Mouse (Mus musculus) CH12.LX (cell line): ENCODE data around the gene Col7a1. TPM values are rescaled to one million over a fixed set of nuclear protein-coding genes. Genes with fewer than 3 reads are reported as not detected.

Experiments
- DNase-seq: peaks from one replicate; pipeline ENCODE4 v3.0.0-alpha.2; 2013; ENCODE audit errors: extremely low read depth
- H3K27ac ChIP-seq: 2 replicates; pipeline ENCODE4 v1.5.1; 2012; ENCODE audit warnings: low read depth, mild to moderate bottlenecking, control low read depth, moderate library complexity; ENCODE audit not compliant: insufficient read depth
- H3K27me3 ChIP-seq: replicated peaks from 2 replicates; pipeline ENCODE3; 2012; ENCODE audit warnings: inconsistent platforms
- H3K36me3 ChIP-seq, 2 experiments: replicated peaks in 1 of 2; 2 replicates each; pipeline versions ENCODE3 to v1.6.1; 2012; ENCODE audit warnings: inconsistent platforms in 1 of 2, low read length in 1 of 2, mild to moderate bottlenecking in 1 of 2, mixed read lengths in 1 of 2, moderate library complexity in 1 of 2; ENCODE audit not compliant: control insufficient read depth in 1 of 2, insufficient read depth in 1 of 2
- H3K4me1 ChIP-seq, 2 experiments: 2 replicates each; pipeline ENCODE4 v1.6.1; 2012; ENCODE audit warnings: inconsistent platforms in 1 of 2, moderate library complexity in 1 of 2; ENCODE audit not compliant: insufficient read depth in 2 of 2, control insufficient read depth in 1 of 2
- H3K4me2 ChIP-seq: 2 replicates; pipeline ENCODE4 v1.6.1; 2012; ENCODE audit warnings: low read depth, mild to moderate bottlenecking, control low read depth; ENCODE audit not compliant: poor library complexity, insufficient read depth, severe bottlenecking
- H3K4me3 ChIP-seq, 3 experiments: fragments of 150-350 bp in 1 of 3; sonication (generic) in 1 of 3; replicated peaks in 1 of 3; 2 replicates each; pipeline versions ENCODE3 to v1.5.1; 2011 to 2012; ENCODE audit warnings: low read depth in 2 of 3, low read length in 2 of 3, mild to moderate bottlenecking in 2 of 3, moderate library complexity in 2 of 3, control low read depth in 1 of 3, improper control_type of control experiment in 1 of 3, inconsistent platforms in 1 of 3, mixed read lengths in 1 of 3; ENCODE audit not compliant: poor library complexity in 1 of 3
- H3K79me2 ChIP-seq: replicated peaks from 2 replicates; pipeline ENCODE4 v1.6.1; 2012; ENCODE audit warnings: mild to moderate bottlenecking, moderate library complexity; ENCODE audit not compliant: control insufficient read depth, poor library complexity, insufficient read depth, severe bottlenecking; ENCODE audit errors: extremely low read depth
- H3K9ac ChIP-seq: 2 replicates; pipeline ENCODE4 v1.6.1; 2012; ENCODE audit warnings: low read depth, mild to moderate bottlenecking, control low read depth, moderate library complexity; ENCODE audit not compliant: insufficient read depth
- H3K9me3 ChIP-seq: replicated peaks from 2 replicates; pipeline ENCODE3; 2012; ENCODE audit warnings: low read length, inconsistent platforms, mixed read lengths
- BHLHE40 ChIP-seq: IDR thresholded peaks from 2 replicates; pipeline ENCODE4 v1.6.1; 2011; ENCODE audit warnings: mild to moderate bottlenecking, low read depth, low read length, improper control_type of control experiment
- CHD2 ChIP-seq: IDR thresholded peaks from 2 replicates; pipeline ENCODE4 v1.6.1; 2011; ENCODE audit warnings: low read length, improper control_type of control experiment
- E2F4 ChIP-seq: IDR thresholded peaks from 2 replicates; pipeline ENCODE4 v1.6.1; 2011; ENCODE audit warnings: low read depth, low read length, improper control_type of control experiment; ENCODE audit not compliant: insufficient replicate concordance
- ETS1 ChIP-seq: conservative IDR thresholded peaks from 2 replicates; pipeline ENCODE4 v1.6.1; 2012; ENCODE audit warnings: low read depth, mild to moderate bottlenecking, inconsistent platforms, low read length, improper control_type of control experiment, moderate library complexity
- HCFC1 ChIP-seq: IDR thresholded peaks from 2 replicates; pipeline ENCODE4 v1.6.1; 2012; ENCODE audit warnings: low read depth, mild to moderate bottlenecking, inconsistent platforms, low read length, improper control_type of control experiment
- IRF4 ChIP-seq: IDR thresholded peaks from 2 replicates; pipeline ENCODE4 v1.6.1; 2014; ENCODE audit warnings: low read depth, mild to moderate bottlenecking, inconsistent platforms, low read length, improper control_type of control experiment
- KAT2A ChIP-seq: IDR thresholded peaks from 2 replicates; pipeline ENCODE4 v1.6.1; 2012; ENCODE audit warnings: low read length, improper control_type of control experiment, inconsistent platforms; ENCODE audit not compliant: insufficient replicate concordance
- MAFK ChIP-seq: IDR thresholded peaks from 2 replicates; pipeline ENCODE4 v1.6.1; 2011; ENCODE audit warnings: low read length, improper control_type of control experiment; ENCODE audit not compliant: insufficient replicate concordance
- MAX ChIP-seq: IDR thresholded peaks from 2 replicates; pipeline ENCODE4 v1.6.1; 2011; ENCODE audit warnings: low read length, improper control_type of control experiment
- MEF2A ChIP-seq: IDR thresholded peaks from 2 replicates; pipeline ENCODE4 v1.6.1; 2014; ENCODE audit warnings: low read depth, mild to moderate bottlenecking, inconsistent platforms, low read length, improper control_type of control experiment, borderline replicate concordance
- NRF1 ChIP-seq: IDR thresholded peaks from 2 replicates; pipeline ENCODE4 v1.6.1; 2014; ENCODE audit warnings: low read depth, mild to moderate bottlenecking, inconsistent platforms, low read length, improper control_type of control experiment, moderate library complexity
- POLR2A ChIP-seq: IDR thresholded peaks from 2 replicates; pipeline ENCODE4 v1.6.1; 2011; ENCODE audit warnings: low read depth, mild to moderate bottlenecking, improper control_type of control experiment, low read length
- POLR2AphosphoS2 ChIP-seq: IDR thresholded peaks from 2 replicates; pipeline ENCODE4 v1.6.1; 2011; ENCODE audit warnings: low read depth, low read length, improper control_type of control experiment
- RCOR1 ChIP-seq: conservative IDR thresholded peaks from 2 replicates; pipeline ENCODE4 v1.6.1; 2012; ENCODE audit warnings: low read depth, mild to moderate bottlenecking, inconsistent platforms, low read length, improper control_type of control experiment
- SIN3A ChIP-seq: IDR thresholded peaks from 2 replicates; pipeline ENCODE4 v1.6.1; 2012; ENCODE audit warnings: low read length, improper control_type of control experiment, inconsistent platforms
- ZC3H11A ChIP-seq: IDR thresholded peaks from 2 replicates; pipeline ENCODE4 v1.6.1; 2012; ENCODE audit warnings: low read depth, mild to moderate bottlenecking, inconsistent platforms, low read length, improper control_type of control experiment
- dilution Hi-C: fragments of 300-500 bp; cut with MboI; formaldehyde crosslinking; loops from 2 replicates; pipeline ENCODE4 v1.14.3; 2020; ENCODE audit warnings: low sequenced_read_pairs; ENCODE audit not compliant: extremely low pct_unique_long_range_greater_than_20kb, extremely low pct_ligation_motif_present
- in situ Hi-C: fragments of 300-500 bp; cut with MboI; formaldehyde crosslinking; loops from 3 replicates; pipeline ENCODE4 v1.14.3; 2019; ENCODE audit warnings: low sequenced_read_pairs, low pct_ligation_motif_present, low pct_unique_long_range_greater_than_20kb, mixed read lengths
- polyA plus RNA-seq: library from polyadenylated mRNA; unstranded; fragments of >175 nt; gene quantifications from 2 replicates; pipeline ENCODE4 v1.2.1, GENCODE M21; 2012; ENCODE audit warnings: low read depth; ENCODE audit not compliant: insufficient read length
- total RNA-seq, 2 experiments: library from RNA; depleted of rRNA; stranded (reverse); fragments of 300-350 nt in 1 of 2; fragments of >200 nt in 1 of 2; gene quantifications; 2 replicates each; pipeline ENCODE4 v1.2.3; 2012 to 2014

The Col7a1 gene
- total and polyA plus RNA-seq, 3 experiments: 0.31 to 2.0 (median 0.98) TPM

DNA sequence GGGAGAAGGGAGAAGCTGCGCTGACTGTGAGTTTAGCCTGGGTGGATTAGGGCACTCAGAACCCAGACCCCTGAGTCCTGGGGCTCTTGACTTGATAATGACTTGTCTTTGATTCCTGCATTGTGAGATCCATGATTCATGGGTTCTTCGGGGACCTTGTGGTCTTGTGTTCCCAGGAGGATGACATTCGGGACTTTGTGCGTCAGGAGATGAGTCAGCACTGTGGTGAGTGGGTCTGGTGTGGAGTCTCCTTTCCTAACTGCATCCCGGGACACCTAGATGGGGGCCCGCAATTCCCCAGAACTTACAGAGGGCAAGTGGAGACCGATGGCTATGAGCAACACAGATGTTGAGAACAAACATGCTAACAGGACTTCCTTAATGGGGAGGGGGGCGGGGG is 29.1 kb downstream of the Col7a1 start:
- peaks cover 0 to 21% of the 10 kb centered on the region in 2 experiments; a peak in 2 of 4 replicates for H3K4me1 ChIP-seq
- TF ChIP-seq POLR2A (no peak), ETS1 (no peak), POLR2AphosphoS2 (no peak), IRF4 (no peak), MAX (no peak), SIN3A (no peak), HCFC1 (no peak), MEF2A (no peak), E2F4 (no peak), CHD2 (no peak), MAFK (no peak), RCOR1 (no peak), ZC3H11A (no peak), NRF1 (no peak), KAT2A (no peak)
- H3K9ac ChIP-seq: no peak overlapping the region
- no peaks in the 10 kb centered on the region for H3K79me2 ChIP-seq
- no peak overlapping the region for H3K4me2 ChIP-seq
- H3K27ac ChIP-seq: no peak overlapping the region
- H3K27me3 ChIP-seq: no peaks in the 10 kb centered on the region
- peaks cover 0 to 13% of the 10 kb centered on the region in 2 experiments for H3K36me3 ChIP-seq
- DNase-seq: no peak
- H3K4me3 ChIP-seq: no peak overlapping the region
- in situ Hi-C loops (no loop called here), dilution Hi-C loops (no loop called here)
- H3K9me3 ChIP-seq: no peaks in the 10 kb centered on the region

DNA sequence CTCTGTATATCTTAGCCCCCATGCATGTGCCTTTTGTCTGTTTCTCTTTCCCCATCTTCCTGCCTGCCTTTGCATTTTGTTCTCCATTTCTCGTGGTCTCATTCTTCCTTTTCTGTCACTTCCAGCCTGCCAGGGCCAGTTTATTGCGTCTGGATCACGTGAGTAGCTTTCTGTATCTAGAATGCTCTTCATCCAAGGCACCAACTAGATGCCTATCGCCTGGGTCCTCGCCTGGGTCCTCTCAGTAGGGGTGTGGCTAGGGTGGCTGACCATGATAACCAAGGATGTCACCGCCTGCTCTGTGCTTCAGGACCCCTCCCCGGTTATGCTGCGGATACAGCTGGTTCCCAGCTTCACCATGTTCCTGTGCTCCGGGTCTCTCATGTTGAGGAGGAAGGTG is 29.8 kb downstream of the Col7a1 start:
- Histone ChIP-seq H3K79me2 (no peaks in the 10 kb centered on the region), H3K4me3 (no peak overlapping the region), H3K4me2 (no peak overlapping the region), H3K27me3 (no peaks in the 10 kb centered on the region), H3K4me1 (peaks cover 0 to 28% of the 10 kb centered on the region in 2 experiments; a peak in 2 of 4 replicates), H3K9me3 (no peaks in the 10 kb centered on the region), H3K9ac (no peak overlapping the region), H3K36me3 (peaks cover 0 to 11% of the 10 kb centered on the region in 2 experiments), H3K27ac (no peak overlapping the region)
- dilution Hi-C loops (no loop called here), in situ Hi-C loops (no loop called here)
- no peak for TF ChIP-seq IRF4
- TF ChIP-seq BHLHE40: 0 out of 2 replicates have a peak, but pooled peaks have one; percentile 38
- no peak for DNase-seq
